Mouse (Mus musculus): ENCODE measurements at regions not wholly inside any gene's neighbourhood (a gene's known extent, or its start where the extent isn't known, plus 50 kb on each side); places are given as distances from the start of the nearest gene placed in this dataset.

GRCm38 (mm10) chr2:16909246-16910038 lies 553.3 kb downstream of the Plxdc2 start:
- no peak for DNase-seq
- no peak overlapping the region for H3K4me3 ChIP-seq (replicated peaks; ENCODE audit: extremely low read depth, low read depth, low read length)
- TF ChIP-seq POLR2A (IDR thresholded peaks at IDR 0.05; ENCODE audit: borderline replicate concordance, extremely low read depth, low read depth, low read length), result no peak
- TF ChIP-seq CTCF (IDR thresholded peaks at IDR 0.05; ENCODE audit: insufficient read depth, low read length), result no peak
- WGBS, result 30% methylated on average over 1 of the region's 1 CpGs
- H3K4me1 ChIP-seq (ENCODE audit: control insufficient read depth, insufficient read depth, low read length), result no peaks in the 10 kb centered on the region

- 18% methylated on average over 2 of the region's 2 CpGs for WGBS
- no peaks in the 10 kb centered on the region for H3K4me1 ChIP-seq (ENCODE audit: control insufficient read depth, insufficient read depth, low read length)
- H3K4me3 ChIP-seq (replicated peaks; ENCODE audit: extremely low read depth, low read depth, low read length), result no peak overlapping the region
- no peak for DNase-seq
- TF ChIP-seq POLR2A (IDR thresholded peaks at IDR 0.05; ENCODE audit: borderline replicate concordance, extremely low read depth, low read depth, low read length), result no peak
These were observed 558.5 kb downstream of the Plxdc2 start for GRCm38 (mm10) chr2:16914633-16915032.

- TF ChIP-seq CTCF (IDR thresholded peaks at IDR 0.05; ENCODE audit: insufficient read depth, low read length), result no peak
- no peak for TF ChIP-seq POLR2A (IDR thresholded peaks at IDR 0.05; ENCODE audit: borderline replicate concordance, extremely low read depth, low read depth, low read length)
- 73% methylated on average over 3 of the region's 3 CpGs for WGBS
- no peak overlapping the region for H3K4me3 ChIP-seq (replicated peaks; ENCODE audit: extremely low read depth, low read depth, low read length)
- H3K4me1 ChIP-seq (ENCODE audit: control insufficient read depth, insufficient read depth, low read length), result no peaks in the 10 kb centered on the region
- no peak for DNase-seq
These were observed 573.9 kb downstream of the Plxdc2 start for GRCm38 (mm10) chr2:16929974-16930373.

- 90% methylated on average over 3 of the region's 3 CpGs for WGBS
- no peak overlapping the region for H3K4me3 ChIP-seq (replicated peaks; ENCODE audit: extremely low read depth, low read depth, low read length)
- no peak for DNase-seq
- H3K4me1 ChIP-seq (ENCODE audit: control insufficient read depth, insufficient read depth, low read length), result no peaks in the 10 kb centered on the region
- TF ChIP-seq POLR2A (IDR thresholded peaks at IDR 0.05; ENCODE audit: borderline replicate concordance, extremely low read depth, low read depth, low read length) (no peak), CTCF (IDR thresholded peaks at IDR 0.05; ENCODE audit: insufficient read depth, low read length) (no peak)
These were observed 603.3 kb downstream of the Plxdc2 start for GRCm38 (mm10) chr2:16959432-16959831.

- no peak overlapping the region for H3K4me3 ChIP-seq (replicated peaks; ENCODE audit: extremely low read depth, low read depth, low read length)
- TF ChIP-seq CTCF (IDR thresholded peaks at IDR 0.05; ENCODE audit: insufficient read depth, low read length) (no peak), POLR2A (IDR thresholded peaks at IDR 0.05; ENCODE audit: borderline replicate concordance, extremely low read depth, low read depth, low read length) (no peak)
- no peaks in the 10 kb centered on the region for H3K4me1 ChIP-seq (ENCODE audit: control insufficient read depth, insufficient read depth, low read length)
- WGBS, result 16% methylated on average over 4 of the region's 4 CpGs
- no peak for DNase-seq
These were observed 621.3 kb downstream of the Plxdc2 start for GRCm38 (mm10) chr2:16977380-16977779.

GRCm38 (mm10) chr2:16982823-16983222 lies 626.7 kb downstream of the Plxdc2 start:
- TF ChIP-seq CTCF (IDR thresholded peaks at IDR 0.05; ENCODE audit: insufficient read depth, low read length) (no peak), POLR2A (IDR thresholded peaks at IDR 0.05; ENCODE audit: borderline replicate concordance, extremely low read depth, low read depth, low read length) (no peak)
- no peak for DNase-seq
- 30% methylated on average over 1 of the region's 1 CpGs for whole genome bisulfite sequencing

GRCm38 (mm10) chr2:16983583-16984221 lies 627.6 kb downstream of the Plxdc2 start:
- no peaks in the 10 kb centered on the region for H3K4me1 ChIP-seq (ENCODE audit: control insufficient read depth, insufficient read depth, low read length)
- no peak overlapping the region for H3K4me3 ChIP-seq (replicated peaks; ENCODE audit: extremely low read depth, low read depth, low read length)
- no peak for TF ChIP-seq CTCF (IDR thresholded peaks at IDR 0.05; ENCODE audit: insufficient read depth, low read length)
- no peak for TF ChIP-seq POLR2A (IDR thresholded peaks at IDR 0.05; ENCODE audit: borderline replicate concordance, extremely low read depth, low read depth, low read length)
- DNase-seq, result no peak
- 92% methylated on average over 5 of the region's 5 CpGs for WGBS

More at GRCm38 (mm10) chr2:16982823-16983222, 626.7 kb downstream of the Plxdc2 start:
- no peaks in the 10 kb centered on the region for H3K4me1 ChIP-seq (ENCODE audit: control insufficient read depth, insufficient read depth, low read length)
- H3K4me3 ChIP-seq (replicated peaks; ENCODE audit: extremely low read depth, low read depth, low read length), result no peak overlapping the region
